Mouse (Mus musculus): ENCODE results near the gene Pogz.
"Not testable (repeated sequence)": the region's sequence is repeated elsewhere in the genome, so short reads cannot be mapped to it uniquely, and the experiment has no call there.

Gene Pogz

DNA sequence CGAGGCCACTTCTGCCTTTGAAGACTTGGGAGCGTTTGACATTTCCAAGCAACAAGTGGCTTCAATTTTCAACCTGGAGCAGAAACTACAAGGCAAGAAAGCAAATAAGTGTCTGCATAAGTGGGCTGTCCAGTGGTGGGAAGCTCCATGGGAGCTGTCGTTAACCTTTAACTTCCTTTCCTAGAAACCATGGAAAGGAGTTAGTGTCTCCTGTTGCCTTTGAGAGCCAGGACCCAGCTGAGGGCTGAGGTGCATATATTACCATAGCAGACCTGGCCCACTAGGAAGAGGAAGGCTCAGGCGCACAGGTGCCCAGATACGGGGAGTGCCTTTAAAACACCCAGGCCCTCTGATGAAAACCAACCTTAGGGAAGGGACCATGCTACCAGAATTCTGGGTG, 4.7 kb upstream of the Pogz start:
- no peak for DNase-seq (ENCODE audit: low read depth, low spot score)

DNA sequence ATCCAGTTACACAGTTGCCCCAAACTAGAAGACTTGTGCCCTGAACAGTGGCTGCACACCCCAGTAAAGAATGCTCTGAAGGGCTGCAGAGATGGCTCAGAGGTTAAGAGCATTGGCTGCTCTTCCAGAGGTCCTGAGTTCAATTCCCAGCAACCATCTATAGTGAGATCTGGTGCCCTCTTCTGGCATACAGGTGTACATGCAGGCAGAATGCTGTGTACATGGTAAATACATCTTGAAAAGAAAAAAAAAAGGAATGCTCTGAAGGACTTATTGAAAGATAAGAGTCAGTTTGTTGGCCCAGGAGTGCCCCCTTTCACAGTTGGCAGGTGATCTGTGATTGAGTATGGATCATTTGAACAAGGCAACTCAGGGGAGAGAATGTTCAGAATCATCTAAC, 4.0 kb upstream of the Pogz start:
- no peak for DNase-seq (ENCODE audit: low read depth, low spot score)

DNA sequence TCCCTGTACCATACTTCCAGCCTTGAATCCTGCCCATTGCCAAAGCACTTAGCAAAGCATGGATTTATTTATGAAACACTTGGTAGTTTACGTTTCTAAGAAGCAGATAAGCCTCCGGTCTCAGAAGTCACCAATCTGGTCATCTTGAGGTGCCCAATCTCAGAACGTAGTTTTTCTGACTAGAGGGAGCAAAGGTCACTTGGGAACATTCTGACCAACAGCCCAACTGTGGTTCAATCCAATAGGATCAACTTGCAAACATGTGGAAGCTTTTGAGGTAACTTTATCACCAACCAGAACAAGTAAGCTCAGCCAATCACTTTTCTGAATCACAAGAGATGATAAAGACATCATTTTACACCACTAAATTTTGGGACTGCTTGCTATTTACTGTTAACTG, 2.0 kb upstream of the Pogz start:
- no peak for DNase-seq (ENCODE audit: low read depth, low spot score)

DNA sequence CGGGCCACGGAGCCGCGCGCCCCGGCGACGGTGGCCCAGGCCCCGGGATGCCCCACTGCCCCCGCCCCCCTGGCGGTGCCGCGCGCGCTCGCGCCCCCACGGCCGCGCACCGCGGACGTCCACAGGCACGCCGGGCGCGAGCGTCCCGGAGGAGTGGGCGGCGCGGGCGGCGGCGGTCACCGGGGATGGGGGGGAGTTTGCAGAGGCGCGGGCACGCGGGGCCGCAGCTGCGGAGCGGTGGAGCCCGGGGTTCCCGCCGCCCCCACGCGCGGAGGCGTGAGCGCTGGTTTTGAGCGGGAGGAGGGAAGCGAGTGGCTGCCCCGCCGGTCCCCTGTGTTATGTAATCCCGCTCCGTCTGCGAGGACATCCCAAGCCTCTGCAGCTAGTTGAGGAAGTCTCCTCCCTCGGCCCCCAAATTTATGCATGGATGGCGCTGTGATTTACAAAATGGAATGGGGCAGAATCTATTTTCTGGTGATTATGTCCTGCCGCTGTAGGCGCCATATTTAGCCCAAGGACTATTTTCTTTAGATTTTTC, 661 bp downstream of the Pogz start:
- DNase-seq (ENCODE audit: low read depth, low spot score), result peak; percentile 33

DNA sequence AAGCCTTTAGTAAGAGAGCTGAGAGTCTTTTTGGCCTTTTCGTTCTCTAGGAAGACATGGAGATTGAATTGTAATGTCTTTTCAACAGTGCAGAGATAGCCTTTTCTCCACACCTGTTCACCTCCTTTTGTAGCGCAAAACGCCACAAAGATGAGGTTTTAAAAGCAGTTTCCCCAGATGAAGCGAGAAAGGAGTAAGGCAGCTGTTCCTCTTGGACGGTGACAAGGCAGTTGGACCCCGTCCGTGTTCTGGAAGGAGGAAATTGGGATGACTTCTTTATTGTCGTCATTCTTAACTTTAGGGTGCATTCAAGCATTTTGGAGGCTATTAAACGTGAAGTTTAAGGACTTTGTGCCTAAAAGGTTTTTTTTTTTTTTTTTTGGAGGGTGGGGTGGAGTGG, 1.3 kb downstream of the Pogz start:
- DNase-seq (ENCODE audit: low read depth, low spot score), result no peak

DNA sequence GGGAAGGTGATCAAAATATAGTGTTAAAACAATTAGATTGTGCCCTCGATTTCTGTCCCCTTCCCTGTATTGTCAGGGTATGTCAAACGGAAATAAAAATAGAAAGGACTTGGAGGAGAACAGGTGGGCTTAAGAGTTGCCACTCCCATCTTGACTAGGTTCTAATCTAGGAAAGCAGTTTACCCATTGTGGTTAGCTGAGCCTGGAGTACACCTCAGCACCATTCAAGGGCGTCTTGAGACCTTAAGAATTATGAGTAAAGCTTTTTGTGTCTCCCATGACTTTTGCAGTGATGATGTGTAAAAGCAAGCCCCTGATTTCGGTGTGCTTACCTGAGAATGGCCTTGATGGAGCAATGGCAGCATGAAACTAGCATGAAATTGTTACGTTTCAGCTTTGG, 1.7 kb downstream of the Pogz start:
- no peak for DNase-seq (ENCODE audit: low read depth, low spot score)

DNA sequence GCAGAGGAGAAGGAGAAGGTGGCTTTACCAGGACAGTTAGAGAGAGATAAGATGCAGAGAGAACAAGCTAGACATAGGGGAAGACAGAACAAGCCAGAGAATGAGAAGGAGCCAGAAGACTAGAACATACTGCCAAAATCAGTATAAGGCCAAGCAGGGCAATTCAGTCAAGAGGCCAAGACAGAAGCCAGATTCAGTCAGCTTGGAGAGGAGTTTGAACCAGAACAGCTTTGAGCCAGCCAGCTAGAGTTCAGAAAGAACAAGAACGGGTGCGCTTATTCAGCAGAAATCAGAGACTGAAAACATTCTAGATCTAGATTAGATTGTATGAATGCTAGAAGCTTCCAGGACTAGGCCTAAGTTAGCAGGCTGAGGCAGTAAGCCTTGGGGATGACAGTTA, 10.0 kb downstream of the Pogz start:
- no peak for DNase-seq (ENCODE audit: low read depth, low spot score)

DNA sequence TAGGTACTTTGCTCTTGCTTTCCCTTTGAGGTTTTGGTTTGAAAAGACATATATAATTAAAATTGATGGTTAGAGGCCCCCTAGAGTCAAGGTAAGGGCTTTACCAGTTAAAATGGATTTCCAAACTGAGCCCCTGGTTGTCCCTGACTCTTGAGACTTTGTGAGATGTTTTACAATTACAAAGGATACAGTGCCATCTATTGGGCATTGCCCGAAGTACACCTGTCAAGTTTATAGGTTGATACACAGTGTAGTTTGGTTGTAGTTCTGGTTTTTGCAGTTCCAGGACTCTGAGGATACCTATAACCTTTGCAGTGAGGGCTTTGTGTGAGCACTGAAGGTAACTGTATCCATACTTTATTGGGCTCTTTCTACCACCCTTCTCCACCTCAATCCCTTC, 12.0 kb downstream of the Pogz start:
- DNase-seq (ENCODE audit: low read depth, low spot score), result peak; percentile 28

DNA sequence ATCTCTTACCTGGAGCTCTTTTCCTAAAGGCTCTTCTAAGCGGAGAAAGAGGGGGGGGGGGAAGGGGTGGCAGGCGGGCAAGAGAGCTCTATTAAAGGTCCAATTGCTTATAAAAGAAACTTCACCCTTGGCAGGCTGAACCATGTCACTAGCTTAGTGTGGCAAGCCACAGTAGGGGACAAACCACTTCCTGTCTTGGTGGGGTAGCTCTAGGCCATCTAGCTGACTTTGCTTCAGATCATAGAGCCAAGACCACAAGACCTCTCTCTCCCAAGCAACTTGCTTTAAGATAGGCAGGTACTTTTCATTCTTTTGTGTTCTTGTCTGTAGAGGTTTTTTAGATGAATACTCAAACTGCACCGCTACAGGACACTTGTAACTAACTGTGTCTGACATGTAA, 14.4 kb downstream of the Pogz start:
- no peak for DNase-seq (ENCODE audit: low read depth, low spot score)

DNA sequence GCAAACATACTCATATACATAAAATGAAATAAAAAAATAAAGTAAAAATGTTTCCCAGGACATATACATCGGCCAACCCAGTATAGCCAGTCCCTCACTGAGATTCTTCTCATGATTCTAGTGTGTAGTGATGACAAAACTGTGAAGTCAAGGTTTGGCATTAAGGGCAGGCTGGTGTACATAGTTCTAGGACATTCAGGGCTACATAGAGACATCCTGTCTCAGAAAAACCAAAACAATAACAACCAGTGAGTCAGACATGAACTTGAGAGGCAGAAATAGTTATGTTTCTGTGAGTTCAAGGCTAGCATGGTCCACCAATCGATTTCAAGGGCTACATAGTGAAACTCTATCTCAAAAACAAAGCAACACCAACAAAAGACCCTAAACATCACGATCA, 14.8 kb downstream of the Pogz start:
- no peak for DNase-seq (ENCODE audit: low read depth, low spot score)

DNA sequence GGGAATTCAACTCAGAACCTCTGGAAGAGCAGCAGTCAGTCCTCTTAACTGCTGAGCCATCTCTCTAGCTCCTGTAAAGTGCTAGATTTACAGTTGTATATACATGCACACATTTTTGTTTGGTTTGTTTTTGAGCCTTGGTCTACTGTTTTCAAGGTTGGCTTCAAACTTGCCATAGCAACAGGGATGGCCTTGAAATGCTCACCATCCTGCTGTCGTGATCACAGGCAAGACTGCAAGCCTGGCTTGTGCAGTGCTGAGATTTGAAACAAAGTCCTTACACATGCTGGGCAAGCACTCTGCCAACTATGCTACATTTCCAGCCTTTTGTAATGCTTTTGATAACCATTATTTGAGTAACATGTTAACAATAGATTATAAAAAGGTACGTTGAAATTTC, 22.1 kb downstream of the Pogz start:
- no peak for DNase-seq (ENCODE audit: low read depth, low spot score)

DNA sequence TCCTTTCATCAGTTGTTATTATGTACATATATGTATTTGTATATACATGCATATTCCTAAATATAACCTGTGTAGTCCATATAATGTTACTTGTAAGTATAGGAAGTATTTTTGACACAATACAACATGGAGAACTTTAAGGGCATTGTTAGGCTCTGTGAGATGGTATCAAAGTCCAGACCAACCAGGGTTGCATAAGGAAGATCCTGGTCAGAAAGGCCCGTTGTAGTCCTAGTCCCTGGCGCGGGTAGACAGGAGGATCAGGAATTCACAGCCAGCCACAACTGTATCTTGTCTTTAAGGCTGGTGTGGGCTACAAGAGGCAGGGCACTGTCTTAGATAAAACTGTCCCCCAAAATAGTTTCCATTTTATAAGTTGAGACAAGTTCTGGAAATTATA, 31.6 kb downstream of the Pogz start:
- DNase-seq (ENCODE audit: low read depth, low spot score), result no peak

DNA sequence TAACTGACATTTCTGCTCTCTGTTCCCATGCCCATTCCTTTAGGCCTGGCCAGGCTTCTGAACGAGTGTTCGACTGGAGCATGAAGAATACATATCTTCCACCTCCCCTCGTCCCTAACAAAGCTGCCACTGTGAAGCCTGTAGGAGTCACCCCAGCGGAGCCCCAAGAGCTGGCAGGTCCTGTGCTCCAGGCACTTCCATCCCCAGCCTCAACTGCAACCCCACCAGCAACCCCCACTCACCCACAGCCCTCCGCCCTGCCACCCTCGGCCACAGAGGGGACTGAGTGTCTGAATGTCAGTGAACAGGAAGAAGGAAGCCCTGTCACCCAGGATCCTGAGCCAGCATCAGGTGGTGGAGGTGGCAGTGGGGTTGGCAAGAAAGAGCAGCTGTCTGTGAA, 41.3 kb downstream of the Pogz start:
- no peak for DNase-seq (ENCODE audit: low read depth, low spot score)

DNA sequence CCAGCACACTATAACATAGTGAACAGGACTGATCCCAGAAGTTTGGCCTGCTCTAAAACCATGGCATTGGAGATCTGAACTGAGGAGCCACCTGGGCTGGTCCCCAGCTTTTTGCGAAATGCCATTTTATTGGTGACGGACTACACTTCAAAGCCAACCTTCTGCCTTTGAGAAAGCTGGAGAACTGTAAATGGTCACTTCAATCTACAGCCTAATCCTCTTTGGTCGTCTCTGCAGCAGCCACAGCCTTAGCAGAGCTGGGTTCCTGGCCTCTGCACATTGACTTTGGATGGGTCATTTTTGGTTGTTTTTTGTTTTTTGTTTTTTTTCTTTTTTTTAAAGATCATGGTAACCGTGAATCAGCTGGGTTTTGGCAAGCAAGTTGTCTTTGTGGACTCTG, 44.5 kb downstream of the Pogz start:
- DNase-seq (ENCODE audit: low read depth, low spot score), result no peak

DNA sequence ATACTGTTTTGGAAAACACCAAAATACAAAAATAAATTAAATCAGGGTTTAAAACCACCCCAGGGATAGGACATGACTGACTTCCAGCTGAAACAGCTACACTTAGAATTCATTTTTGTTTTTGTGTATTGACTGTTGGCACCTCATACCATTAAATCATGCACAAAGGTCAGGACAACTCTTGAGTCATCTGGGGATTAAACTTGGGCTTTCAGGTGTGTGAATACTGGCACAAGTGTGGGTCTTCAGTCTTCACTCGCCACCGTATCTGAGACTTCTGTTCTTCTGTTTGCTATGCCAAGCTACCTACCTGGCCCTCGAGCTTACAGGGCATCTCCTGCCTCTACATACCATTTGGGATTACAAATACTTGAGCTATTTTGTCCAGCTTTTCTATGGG, 45.2 kb downstream of the Pogz start:
- no peak for DNase-seq (ENCODE audit: low read depth, low spot score)

DNA sequence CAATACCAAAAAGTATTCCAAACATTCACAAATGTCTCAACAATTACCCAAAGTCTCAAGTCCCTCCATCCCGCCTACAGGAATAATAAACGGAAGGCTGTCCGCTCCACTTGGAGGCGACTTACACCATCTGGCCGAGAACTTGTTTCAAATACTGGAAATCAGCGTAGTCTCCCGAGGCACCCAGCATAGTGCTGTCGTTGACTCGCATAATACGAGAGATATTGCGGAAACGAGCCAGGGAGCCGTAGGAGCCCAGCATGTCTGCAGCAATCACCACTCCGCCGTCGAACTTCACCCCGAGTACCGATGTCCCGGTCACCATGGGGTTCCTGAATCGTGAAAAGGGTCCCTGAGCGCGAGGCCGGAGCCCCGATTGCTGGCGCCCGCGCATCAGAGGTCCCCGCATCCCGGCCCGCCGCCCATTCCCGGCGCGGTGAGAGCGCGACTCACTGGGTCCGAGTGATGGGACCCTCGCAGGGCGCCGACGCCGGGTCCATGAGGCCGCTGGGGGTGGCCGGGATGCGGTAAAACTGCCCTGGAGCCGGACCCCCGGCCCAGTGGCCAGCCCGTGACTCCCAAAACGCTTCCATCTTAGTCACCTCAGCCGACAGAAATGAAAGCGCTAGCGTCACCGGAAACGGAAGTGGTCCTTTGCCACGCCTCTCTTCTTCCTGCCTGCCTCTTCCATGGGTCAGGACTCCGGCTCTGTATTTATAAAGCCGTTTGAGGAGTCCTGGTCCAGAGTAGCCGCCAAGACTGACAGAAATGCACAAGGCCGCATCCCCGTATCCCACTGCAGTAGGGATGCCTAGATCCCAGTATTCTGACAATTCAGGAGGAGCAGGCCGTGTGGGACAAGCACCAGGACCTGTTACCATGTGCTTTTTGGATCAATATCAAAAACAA, 49.2 kb downstream of the Pogz start, which contains the start of gene Psmb4:
TSS of gene Psmb4 (minus strand) at position 646 of the 909 bp plus-strand sequence.
- DNase-seq (ENCODE audit: low read depth, low spot score), result peak; percentile 61

DNA sequence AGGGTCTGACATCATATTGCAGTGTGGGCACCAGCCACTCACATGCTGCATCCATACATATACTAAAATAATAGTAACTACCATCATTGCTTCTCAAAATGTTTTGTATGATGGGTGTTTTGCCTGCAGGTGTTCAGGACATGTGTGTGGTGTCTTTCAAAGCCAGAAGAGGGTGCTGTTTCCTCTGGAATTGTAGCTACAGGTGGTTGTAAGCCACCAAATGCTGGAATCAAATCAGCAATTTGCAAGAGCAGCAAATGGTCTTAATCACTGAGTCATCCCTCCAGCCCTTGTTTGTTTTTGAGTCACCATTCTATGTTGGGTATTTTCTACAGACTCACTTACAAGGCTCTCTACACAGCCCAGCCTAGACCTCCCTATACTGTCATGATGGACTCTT, 51.2 kb downstream of the Pogz start:
- DNase-seq (ENCODE audit: low read depth, low spot score), result peak; percentile 36

DNA sequence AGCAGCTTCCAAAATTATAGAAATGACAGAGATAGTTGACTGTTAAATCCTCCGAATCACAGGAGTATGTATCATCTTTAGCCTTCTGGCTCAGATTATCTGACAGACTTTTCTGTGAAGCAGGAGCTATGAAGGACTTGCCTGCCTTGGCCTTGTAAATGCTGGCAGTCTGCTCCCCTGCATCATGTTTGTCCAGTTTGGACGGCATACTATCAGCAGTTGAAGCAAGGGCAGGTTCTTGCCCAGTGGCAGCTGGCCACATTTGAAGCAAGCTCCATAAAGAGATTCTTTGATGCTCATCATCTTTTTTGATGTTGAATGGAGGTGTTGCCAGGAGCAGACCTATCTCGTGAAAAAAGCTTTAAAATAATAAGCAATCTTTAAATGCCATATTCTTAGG, 56.7 kb downstream of the Pogz start:
- no peak for DNase-seq (ENCODE audit: low read depth, low spot score)

DNA sequence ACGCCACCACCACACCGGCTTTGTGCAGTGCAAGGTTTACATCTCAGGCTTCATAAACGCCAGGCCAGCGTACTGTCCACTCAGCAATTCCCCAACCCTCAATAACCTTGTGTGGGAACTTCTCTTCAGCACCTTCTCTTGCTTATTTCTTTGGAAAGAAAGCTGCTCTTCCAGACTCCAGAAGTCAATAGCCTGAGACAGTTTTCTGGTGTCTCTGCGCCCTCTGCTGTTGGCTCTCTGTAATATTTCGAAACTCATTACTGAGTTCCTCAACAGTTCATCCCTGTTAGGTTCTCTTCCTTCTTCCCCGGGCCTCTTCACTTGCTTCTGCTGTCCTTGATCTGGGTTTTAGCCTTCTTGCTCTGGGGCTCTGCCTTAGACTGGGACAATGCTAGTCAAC, 65.4 kb downstream of the Pogz start:
- no peak for DNase-seq (ENCODE audit: low read depth, low spot score)

DNA sequence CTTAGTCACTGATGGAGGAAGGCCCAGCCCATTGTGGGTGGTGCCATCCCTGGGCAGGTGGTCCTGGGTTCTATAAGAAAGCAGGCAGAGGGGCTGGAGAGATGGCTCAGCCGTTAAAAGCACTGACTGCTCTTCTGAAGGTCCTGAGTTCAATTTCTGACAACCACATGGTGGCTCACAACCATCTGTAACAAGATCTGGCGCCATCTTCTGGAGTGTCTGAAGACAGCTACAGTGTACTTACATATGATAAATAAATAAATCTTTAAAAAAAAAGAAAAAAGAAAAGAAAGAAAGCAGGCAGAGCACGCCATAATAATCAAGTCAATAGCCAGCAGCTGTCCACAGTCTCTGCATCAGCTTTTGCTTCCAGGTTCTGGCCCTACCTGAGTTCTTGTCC, 67.4 kb downstream of the Pogz start:
- DNase-seq (ENCODE audit: low read depth, low spot score), result not testable (repeated sequence)

DNA sequence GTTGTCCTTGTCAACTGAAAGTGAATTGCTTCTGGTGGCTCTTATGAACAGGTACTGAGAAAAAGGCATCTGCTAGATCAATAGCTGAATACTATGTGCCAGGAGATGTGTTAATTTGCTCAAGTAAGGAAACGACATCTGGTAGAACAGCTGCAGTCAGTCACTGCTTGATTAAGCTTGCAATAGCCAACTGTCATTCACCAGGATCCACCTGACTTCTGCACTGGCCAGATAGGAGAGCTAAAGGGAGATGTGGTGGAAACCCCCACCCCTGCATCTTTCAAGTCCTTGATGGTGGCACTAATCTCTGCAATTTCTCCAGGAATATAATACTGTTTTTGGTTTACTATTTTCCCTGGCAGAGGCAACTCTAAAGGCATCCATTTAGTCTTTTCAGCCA, 69.1 kb downstream of the Pogz start:
- no peak for DNase-seq (ENCODE audit: low read depth, low spot score)

DNA sequence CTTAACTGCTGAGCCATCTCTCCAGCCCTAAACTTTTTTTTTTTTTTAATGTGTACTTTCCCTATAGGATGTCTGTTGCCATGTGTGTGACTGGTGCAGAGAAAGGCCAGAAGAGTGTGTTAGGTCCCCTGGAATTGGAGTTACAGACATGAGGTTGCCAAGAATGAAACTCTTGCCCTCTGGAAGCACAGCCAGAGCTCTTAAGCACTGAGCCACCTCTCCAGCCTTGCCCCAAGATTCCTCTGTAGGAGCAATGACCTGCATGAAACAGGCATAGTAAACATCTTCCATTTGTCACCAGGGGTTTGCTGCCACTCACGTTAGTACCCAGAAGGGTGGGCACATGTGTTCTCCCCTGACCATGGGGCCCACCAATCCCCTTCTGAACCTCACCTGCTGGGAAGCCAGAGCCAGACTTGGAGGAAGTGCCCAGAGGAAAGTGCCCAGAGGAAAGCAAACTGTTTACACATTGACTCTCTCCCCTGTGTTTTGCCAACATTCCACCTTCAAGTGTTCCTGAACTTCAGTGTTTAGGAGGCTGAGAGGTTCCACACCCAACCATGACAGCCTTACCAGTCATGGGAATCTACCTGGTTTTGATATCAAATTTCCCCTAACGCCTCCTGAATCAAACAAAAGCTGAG, 73.8 kb downstream of the Pogz start:
- no peak for DNase-seq (ENCODE audit: low read depth, low spot score)

DNA sequence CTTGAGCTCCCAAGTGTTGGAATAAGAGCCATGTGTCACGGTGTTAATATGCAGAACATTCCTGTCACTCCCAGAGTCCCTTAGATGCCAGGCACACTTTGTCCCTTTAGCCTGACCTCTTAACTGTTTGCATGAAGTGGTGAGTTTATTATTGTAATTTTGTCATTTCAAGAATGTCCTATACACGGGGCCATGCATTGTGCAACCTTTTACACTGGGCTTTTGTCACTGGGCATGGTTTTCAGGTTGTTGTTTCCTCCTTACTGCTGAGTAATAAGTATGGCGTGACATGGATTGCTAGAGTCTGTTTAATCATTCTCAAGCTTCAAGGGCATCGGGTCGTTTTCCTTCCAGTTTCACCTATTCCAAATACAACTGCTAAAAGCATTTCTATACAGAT, 76.4 kb downstream of the Pogz start:
- DNase-seq (ENCODE audit: low read depth, low spot score), result no peak
